Mouse (Mus musculus): ENCODE results near the gene Mmp2. TPM values are rescaled to one million over a fixed set of nuclear protein-coding genes. Genes with fewer than 3 reads are reported as not detected.
A peak's percentile ranks its signal among the peaks of the same experiment; 100 is the strongest.
"Not testable (repeated sequence)": the region's sequence is repeated elsewhere in the genome, so short reads cannot be mapped to it uniquely, and the experiment has no call there.

Mmp2 gene
- polyA plus RNA-seq, 1 experiment from 2014 or later = 161 TPM

- no peak for TF ChIP-seq CTCF (IDR thresholded peaks at IDR 0.05)
- TF ChIP-seq EP300 (IDR thresholded peaks at IDR 0.05) = no peak
- Histone ChIP-seq H3K36me3 (ENCODE audit: insufficient read depth, low read length) (no peaks in the 10 kb centered on the region), H3K27ac (ENCODE audit: low read length) (no peak overlapping the region), H3K27me3 (replicated peaks; ENCODE audit: insufficient read depth, low read length) (no peaks in the 10 kb centered on the region), H3K4me1 (ENCODE audit: insufficient read depth, low read depth, low read length) (no peaks in the 10 kb centered on the region), H3K9me3 (ENCODE audit: low read length) (no peaks in the 10 kb centered on the region), H3K9ac (replicated peaks; ENCODE audit: low read depth) (no peak overlapping the region), H3K4me2 (replicated peaks; ENCODE audit: low read depth, low read length) (no peak overlapping the region), H3K4me3 (ENCODE audit: low read depth, low read length) (no peak overlapping the region)
- 71% methylated on average over 10 of the region's 10 CpGs for WGBS
- DNase-seq (ENCODE audit: low spot score) = no peak
- ATAC-seq = no peak
Observed at GRCm38 (mm10) chr8:92872063-92872759, 45.1 kb downstream of the Mmp2 start.

DNA sequence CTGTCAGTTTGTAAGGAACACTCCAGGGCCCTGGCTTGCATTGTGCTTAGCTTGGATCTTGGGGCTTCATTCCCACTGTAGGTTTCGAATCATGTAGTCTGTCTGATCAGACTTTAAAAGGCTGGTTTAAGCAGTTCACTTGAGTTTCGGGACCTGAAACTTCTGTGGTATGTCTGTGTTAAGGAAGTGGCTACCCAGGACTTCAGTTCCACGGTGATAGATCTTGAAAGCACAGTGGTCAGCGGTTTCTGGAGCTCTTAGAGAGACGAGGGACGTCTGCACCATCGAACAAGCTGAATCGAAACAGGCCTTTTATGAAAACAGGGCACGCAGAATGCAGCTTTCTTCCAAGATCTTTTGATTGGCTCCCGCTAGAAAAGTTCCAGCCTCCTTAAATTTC is 48.7 kb downstream of the Mmp2 start:
- Histone ChIP-seq H3K9me3 (ENCODE audit: low read length) (no peaks in the 10 kb centered on the region), H3K4me2 (replicated peaks; ENCODE audit: low read depth, low read length) (no peak overlapping the region), H3K27ac (ENCODE audit: low read length) (no peak overlapping the region), H3K36me3 (ENCODE audit: insufficient read depth, low read length) (no peaks in the 10 kb centered on the region), H3K4me3 (ENCODE audit: low read depth, low read length) (no peak overlapping the region), H3K4me1 (ENCODE audit: insufficient read depth, low read depth, low read length) (no peaks in the 10 kb centered on the region), H3K9ac (replicated peaks; ENCODE audit: low read depth) (no peak overlapping the region), H3K27me3 (replicated peaks; ENCODE audit: insufficient read depth, low read length) (no peaks in the 10 kb centered on the region)
- 85% methylated on average over 10 of the region's 10 CpGs for WGBS
- DNase-seq (ENCODE audit: low spot score) = peak; percentile 7
- TF ChIP-seq EP300 (IDR thresholded peaks at IDR 0.05) = no peak
- TF ChIP-seq CTCF (IDR thresholded peaks at IDR 0.05) = no peak
- no peak for ATAC-seq

- Histone ChIP-seq H3K27me3 (replicated peaks; ENCODE audit: insufficient read depth, low read length) (no peaks in the 10 kb centered on the region), H3K27ac (ENCODE audit: low read length) (no peak overlapping the region), H3K4me1 (ENCODE audit: insufficient read depth, low read depth, low read length) (no peaks in the 10 kb centered on the region), H3K4me3 (ENCODE audit: low read depth, low read length) (no peak overlapping the region), H3K36me3 (ENCODE audit: insufficient read depth, low read length) (no peaks in the 10 kb centered on the region), H3K4me2 (replicated peaks; ENCODE audit: low read depth, low read length) (no peak overlapping the region), H3K9me3 (ENCODE audit: low read length) (no peaks in the 10 kb centered on the region), H3K9ac (replicated peaks; ENCODE audit: low read depth) (no peak overlapping the region)
- TF ChIP-seq EP300 (IDR thresholded peaks at IDR 0.05) (no peak), CTCF (IDR thresholded peaks at IDR 0.05) (no peak)
- DNase-seq (ENCODE audit: low spot score) (no peak), ATAC-seq (no peak)
- WGBS = 32% methylated on average over 4 of the region's 4 CpGs
Observed at GRCm38 (mm10) chr8:92881247-92881646, 54.2 kb downstream of the Mmp2 start.

DNA sequence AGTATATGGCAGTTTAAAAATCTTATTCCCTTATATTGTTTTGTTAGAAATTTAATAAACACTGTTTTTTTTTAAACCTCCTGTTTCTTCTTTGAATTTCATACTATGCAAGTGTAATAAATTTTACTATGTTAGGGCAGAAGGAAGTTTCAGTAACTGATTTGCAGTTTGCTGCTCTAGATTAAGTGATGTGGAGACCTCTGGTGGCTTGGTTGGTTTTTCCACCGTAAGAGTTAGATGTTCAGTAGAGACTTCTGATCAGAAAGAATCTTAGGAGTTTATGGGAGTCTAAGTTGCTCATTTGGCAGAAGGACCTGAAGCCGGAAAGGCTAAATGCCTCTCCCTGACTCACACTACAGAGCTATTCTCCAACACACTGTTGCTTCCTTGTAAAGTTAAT is 56.7 kb downstream of the Mmp2 start:
- Histone ChIP-seq H3K36me3 (ENCODE audit: insufficient read depth, low read length) (no peaks in the 10 kb centered on the region), H3K27me3 (replicated peaks; ENCODE audit: insufficient read depth, low read length) (no peaks in the 10 kb centered on the region), H3K4me2 (replicated peaks; ENCODE audit: low read depth, low read length) (no peak overlapping the region), H3K4me1 (ENCODE audit: insufficient read depth, low read depth, low read length) (no peaks in the 10 kb centered on the region), H3K4me3 (ENCODE audit: low read depth, low read length) (no peak overlapping the region), H3K27ac (ENCODE audit: low read length) (no peak overlapping the region), H3K9ac (replicated peaks; ENCODE audit: low read depth) (no peak overlapping the region), H3K9me3 (ENCODE audit: low read length) (no peaks in the 10 kb centered on the region)
- ATAC-seq = no peak
- DNase-seq (ENCODE audit: low spot score) = peak; percentile 52
- TF ChIP-seq CTCF (IDR thresholded peaks at IDR 0.05) = peak; percentile 60
- no peak for TF ChIP-seq EP300 (IDR thresholded peaks at IDR 0.05)
- 67% methylated on average over 2 of the region's 2 CpGs for WGBS

GRCm38 (mm10) chr8:92892216-92892615 is 65.1 kb downstream of the Mmp2 start:
- H3K9ac ChIP-seq (replicated peaks; ENCODE audit: low read depth); DNase-seq (ENCODE audit: low spot score); ATAC-seq; H3K4me1 ChIP-seq (ENCODE audit: insufficient read depth, low read depth, low read length); H3K4me2 ChIP-seq (replicated peaks; ENCODE audit: low read depth, low read length); H3K4me3 ChIP-seq (ENCODE audit: low read depth, low read length); H3K9me3 ChIP-seq (ENCODE audit: low read length); H3K27me3 ChIP-seq (replicated peaks; ENCODE audit: insufficient read depth, low read length); H3K36me3 ChIP-seq (ENCODE audit: insufficient read depth, low read length); H3K27ac ChIP-seq (ENCODE audit: low read length): not testable (repeated sequence)
- WGBS = 57% methylated on average over 3 of the region's 3 CpGs

DNA sequence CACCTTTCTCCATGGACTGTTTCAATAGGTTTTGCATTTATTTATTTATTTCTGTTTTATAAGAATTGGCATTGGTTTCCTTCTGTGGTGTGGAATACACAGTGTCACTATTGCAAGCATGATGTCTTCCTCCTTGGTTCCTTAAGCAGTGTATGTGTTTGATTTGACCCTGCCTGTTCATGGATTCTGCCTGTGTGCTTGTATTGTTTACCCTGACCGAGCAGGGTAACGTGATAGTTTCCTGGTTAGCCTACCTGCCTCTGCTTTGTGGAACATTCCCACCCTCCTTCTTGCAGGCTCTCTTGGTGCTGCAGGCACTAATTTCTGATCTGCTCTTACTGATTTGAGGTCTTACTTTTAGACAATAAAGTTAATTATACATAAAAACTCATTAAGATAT is 66.8 kb downstream of the Mmp2 start:
- Histone ChIP-seq H3K36me3 (ENCODE audit: insufficient read depth, low read length) (no peaks in the 10 kb centered on the region), H3K4me3 (ENCODE audit: low read depth, low read length) (no peak overlapping the region), H3K9me3 (ENCODE audit: low read length) (no peaks in the 10 kb centered on the region), H3K4me1 (ENCODE audit: insufficient read depth, low read depth, low read length) (no peaks in the 10 kb centered on the region), H3K27ac (ENCODE audit: low read length) (no peak overlapping the region), H3K27me3 (replicated peaks; ENCODE audit: insufficient read depth, low read length) (no peaks in the 10 kb centered on the region), H3K9ac (replicated peaks; ENCODE audit: low read depth) (no peak overlapping the region), H3K4me2 (replicated peaks; ENCODE audit: low read depth, low read length) (no peak overlapping the region)
- TF ChIP-seq EP300 (IDR thresholded peaks at IDR 0.05) (no peak), CTCF (IDR thresholded peaks at IDR 0.05) (no peak)
- ATAC-seq (no peak), DNase-seq (ENCODE audit: low spot score) (no peak)
- WGBS = 51% methylated on average over 2 of the region's 2 CpGs

DNA sequence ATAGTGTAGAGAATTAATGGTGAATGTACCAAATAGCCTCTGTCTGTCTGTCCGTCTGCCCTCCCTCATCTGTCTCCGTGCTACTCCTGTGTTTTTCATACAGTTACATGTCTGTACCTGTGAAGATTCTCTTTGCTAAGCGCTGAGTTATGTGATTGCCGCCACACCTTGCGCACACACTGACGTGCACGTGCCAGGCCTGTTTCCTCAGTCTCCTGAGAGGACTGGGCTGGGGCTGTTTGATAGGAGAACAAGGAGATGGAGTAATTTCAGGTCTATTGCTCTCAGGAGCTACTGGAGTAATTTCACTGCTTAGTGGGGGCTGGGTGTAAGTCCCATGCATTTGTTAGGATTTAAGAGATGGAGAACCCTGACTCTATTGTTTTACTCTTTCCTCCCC is 68.0 kb downstream of the Mmp2 start:
- no peaks in the 10 kb centered on the region for H3K9me3 ChIP-seq (ENCODE audit: low read length)
- H3K36me3 ChIP-seq (ENCODE audit: insufficient read depth, low read length) = no peaks in the 10 kb centered on the region
- 67% methylated on average over 7 of the region's 7 CpGs for WGBS
- no peaks in the 10 kb centered on the region for H3K4me1 ChIP-seq (ENCODE audit: insufficient read depth, low read depth, low read length)
- no peak overlapping the region for H3K4me3 ChIP-seq (ENCODE audit: low read depth, low read length)
- no peak overlapping the region for H3K9ac ChIP-seq (replicated peaks; ENCODE audit: low read depth)
- TF ChIP-seq CTCF (IDR thresholded peaks at IDR 0.05) (no peak), EP300 (IDR thresholded peaks at IDR 0.05) (no peak)
- no peaks in the 10 kb centered on the region for H3K27me3 ChIP-seq (replicated peaks; ENCODE audit: insufficient read depth, low read length)
- H3K4me2 ChIP-seq (replicated peaks; ENCODE audit: low read depth, low read length) = no peak overlapping the region
- DNase-seq (ENCODE audit: low spot score) = peak; percentile 44
- no peak overlapping the region for H3K27ac ChIP-seq (ENCODE audit: low read length)
- ATAC-seq = peak; percentile 56
